Mouse (Mus musculus): Measurements from ENCODE around the gene Kdelc2. TPM values are rescaled to one million over a fixed set of nuclear protein-coding genes. Genes with fewer than 3 reads are reported as not detected.

Gene Kdelc2
- total RNA-seq, 1 experiment from 2014 or later = 12.1 TPM

Small RNA genes lying within 50 kb of the gene (microRNA-seq; reads per million reads assigned to microRNA genes)
- gene Mir130c = 0 reads per million in 2 experiments

Other genes starting within 250 kb of the Kdelc2 start
- gene Ddx10, start 136.0 kb upstream of the Kdelc2 start, total RNA-seq (2021) = 20.2 and 22.9 TPM in 2 replicates
- gene Exph5, start 82.4 kb upstream of the Kdelc2 start, total RNA-seq (2021) = 0.38 and 1.4 TPM in 2 replicates
- gene 4930550C14Rik, start 18.3 kb downstream of the Kdelc2 start, total RNA-seq (2021) = 0.44 and 0.98 TPM in 2 replicates
- gene Atm, start 152.7 kb downstream of the Kdelc2 start, total RNA-seq (2021) = 13.7 and 17.3 TPM in 2 replicates
- 12.7 and 13.1 TPM in 2 replicates for gene Npat, start 153.0 kb downstream of the Kdelc2 start, total RNA-seq (2021)
- 279 and 318 TPM in 2 replicates for gene Acat1, start 226.4 kb downstream of the Kdelc2 start, total RNA-seq (2021)